Mouse (Mus musculus) ES-Bruce4 (cell line): ENCODE results near the gene Fam129c.

ENCODE experiments used
- CTCF ChIP-seq: IDR thresholded peaks from one replicate; pipeline ENCODE4 v1.8.1; 2011; ENCODE audit warnings: low read depth, low read length
- POLR2A ChIP-seq: IDR thresholded peaks from one replicate; pipeline ENCODE4 v1.8.1; 2011; ENCODE audit warnings: low read length; ENCODE audit not compliant: insufficient read depth

GRCm38 (mm10) chr8:71550754-71551153 lies 46.7 kb upstream of the Fam129c start:
- no peak for TF ChIP-seq CTCF
- no peak for TF ChIP-seq POLR2A
